Mouse (Mus musculus) left cerebral cortex, postnatal 36 days (tissue): ENCODE data around the gene Trcg1. TPM values are rescaled to one million over a fixed set of nuclear protein-coding genes. Genes with fewer than 3 reads are reported as not detected.
"Not testable (repeated sequence)": the region's sequence is repeated elsewhere in the genome, so short reads cannot be mapped to it uniquely, and the experiment has no call there.

Experiments
- DNase-seq, 2 experiments: peaks; one replicate each; pipeline ENCODE4 v3.0.0; 2021 to 2022; ENCODE audit warnings: low spot score in 2 of 2, mixed read lengths in 1 of 2
- intact Hi-C: fragments of 180-260 bp; cut with DNase I; formaldehyde crosslinking; loops from one replicate; pipeline ENCODE4 v1.15.1; 2025
- total RNA-seq, 2 experiments: library from RNA; stranded (reverse); gene quantifications; 2 replicates each; pipeline ENCODE4 v1.2.3; 2021

The Trcg1 gene
- not detected for total RNA-seq

GRCm38 (mm10) chr9:57236256-57236655 lies at the start of gene Trcg1:
Trcg1 (plus strand) TSS chr9:57236556.
- intact Hi-C loops, result no loop called here
- no peak for DNase-seq

GRCm38 (mm10) chr9:57196708-57197107 lies 39.6 kb upstream of the Trcg1 start:
- no peak for DNase-seq
- intact Hi-C loops, result no loop called here

- intact Hi-C loops, result no loop called here
- no peak for DNase-seq
These were observed 38.9 kb upstream of the Trcg1 start for GRCm38 (mm10) chr9:57197414-57197813.

GRCm38 (mm10) chr9:57202981-57203380 lies 33.4 kb upstream of the Trcg1 start:
- intact Hi-C loops, result no loop called here
- DNase-seq, result no peak

GRCm38 (mm10) chr9:57203571-57203970 lies 32.8 kb upstream of the Trcg1 start:
- DNase-seq, intact Hi-C loops: not testable (repeated sequence)

- DNase-seq, result no peak
- intact Hi-C loops, result loop anchor here (5.0 kb wide), 1 partner anchor 225 kb away; no protein-coding TSS in a partner anchor
These were observed 29.5 kb upstream of the Trcg1 start for GRCm38 (mm10) chr9:57206896-57207295.

GRCm38 (mm10) chr9:57209316-57209715 lies 27.0 kb upstream of the Trcg1 start:
- DNase-seq, result peak in 1 of 2 experiments; percentile 5
- intact Hi-C loops, result loop anchor here (5.0 kb wide), 1 partner anchor 223 kb away; no protein-coding TSS in a partner anchor

GRCm38 (mm10) chr9:57212448-57213222 lies 23.7 kb upstream of the Trcg1 start:
- no peak for DNase-seq
- intact Hi-C loops, result loop anchor here (10.0 kb wide), 1 partner anchor 288 kb away; the partner anchor contains the start of gene Snx33

- DNase-seq, result no peak
- intact Hi-C loops, result loop anchor here (10.0 kb wide), 1 partner anchor 290 kb away; the partner anchor contains the start of gene Snx33
These were observed 21.9 kb upstream of the Trcg1 start for GRCm38 (mm10) chr9:57214500-57214899.

- DNase-seq, result no peak
- intact Hi-C loops, result loop anchor here (5.0 to 10.0 kb wide), 2 partner anchors 55 to 292 kb away; partner anchors contain the start of gene Snx33
These were observed 19.1 kb upstream of the Trcg1 start for GRCm38 (mm10) chr9:57217220-57217619.

- intact Hi-C loops, result loop anchor here (5.0 to 10.0 kb wide), 2 partner anchors 56 to 294 kb away; partner anchors contain the start of gene Snx33
These were observed 17.6 kb upstream of the Trcg1 start for GRCm38 (mm10) chr9:57218776-57219175.

GRCm38 (mm10) chr9:57219511-57219910 lies 16.8 kb upstream of the Trcg1 start:
- no peak for DNase-seq
- intact Hi-C loops, result loop anchor here (5.0 to 10.0 kb wide), 2 partner anchors 57 to 295 kb away; partner anchors contain the start of gene Snx33

More at GRCm38 (mm10) chr9:57218776-57219175, 17.6 kb upstream of the Trcg1 start:
- DNase-seq, result no peak

GRCm38 (mm10) chr9:57220356-57220755 lies 16.0 kb upstream of the Trcg1 start:
- intact Hi-C loops, result loop anchor here (10.0 kb wide), 1 partner anchor 326 kb away; no protein-coding TSS in a partner anchor
- DNase-seq, result peak; percentile 15 to 20

GRCm38 (mm10) chr9:57223341-57223740 lies 13.0 kb upstream of the Trcg1 start:
- no peak for DNase-seq
- intact Hi-C loops, result loop anchor here (10.0 kb wide), 1 partner anchor 329 kb away; no protein-coding TSS in a partner anchor

- no peak for DNase-seq
- intact Hi-C loops, result loop anchor here (10.0 kb wide), 1 partner anchor 331 kb away; no protein-coding TSS in a partner anchor
These were observed 10.4 kb upstream of the Trcg1 start for GRCm38 (mm10) chr9:57225780-57226627.

- DNase-seq, result not testable (repeated sequence)
- intact Hi-C loops, result loop anchor here (10.0 kb wide), 1 partner anchor 332 kb away; no protein-coding TSS in a partner anchor
These were observed 9.7 kb upstream of the Trcg1 start for GRCm38 (mm10) chr9:57226628-57227122.

GRCm38 (mm10) chr9:57227203-57227602 lies 9.2 kb upstream of the Trcg1 start:
- no peak for DNase-seq
- intact Hi-C loops, result loop anchor here (10.0 kb wide), 1 partner anchor 332 kb away; no protein-coding TSS in a partner anchor

GRCm38 (mm10) chr9:57228186-57228585 lies 8.2 kb upstream of the Trcg1 start:
- no peak for DNase-seq

GRCm38 (mm10) chr9:57229726-57230125 lies 6.6 kb upstream of the Trcg1 start:
- DNase-seq, result no peak
- intact Hi-C loops, result loop anchor here (10.0 kb wide), 1 partner anchor 335 kb away; no protein-coding TSS in a partner anchor

More at GRCm38 (mm10) chr9:57228186-57228585, 8.2 kb upstream of the Trcg1 start:
- intact Hi-C loops, result loop anchor here (10.0 kb wide), 1 partner anchor 333 kb away; no protein-coding TSS in a partner anchor
